Mouse (Mus musculus): ENCODE results near the gene Ltf.

GRCm38 (mm10) chr9:111072971-111073370, 53.9 kb downstream of the Ltf start:
- no peak for TF ChIP-seq CTCF (IDR thresholded peaks at IDR 0.05; ENCODE audit: borderline replicate concordance, extremely low read depth, insufficient read depth, insufficient read length)
- TF ChIP-seq POLR2A (IDR thresholded peaks at IDR 0.05; ENCODE audit: borderline replicate concordance, extremely low read depth, insufficient read depth, insufficient read length, poor library complexity, severe bottlenecking) = no peak

Measured in brain, embryonic 14.5 days (tissue).